11 mouse cellular contexts compared by ENCODE assay signal in genomic region chr10:29897780-29898363, GRCm38 (mm10).
DNase-seq lines count a peak whose midpoint lies in the region; ATAC-seq lines count a peak whose summit lies in the region.
"Had no signal": no experiment of that assay in that cellular context is flagged by ENCODE, and none has a peak within 500 bp of the region (broad histone marks: within the 10 kb centered on the region; RNA-seq: fewer than 3 reads in every experiment).

No protein-coding gene starts in this region.

- H3K9ac ChIP-seq in forebrain, embryonic 13.5 days = no peak overlapping the region
- no peak overlapping the region for H3K9ac ChIP-seq in intestine, embryonic 16.5 days (ENCODE audit: low read depth, low read length)
- H3K9ac ChIP-seq: heart, embryonic 12.5 days; liver, embryonic 13.5 days had no signal

- H3K4me2 ChIP-seq in forebrain, embryonic 13.5 days = no peak overlapping the region
- H3K4me2 ChIP-seq in intestine, embryonic 16.5 days (ENCODE audit: low read depth, low read length) = no peak overlapping the region
- H3K4me2 ChIP-seq: heart, embryonic 12.5 days; liver, embryonic 13.5 days had no signal

- H3K9me3 ChIP-seq in forebrain, embryonic 13.5 days (replicated peaks) = no peaks in the 10 kb centered on the region
- no peaks in the 10 kb centered on the region for H3K9me3 ChIP-seq in intestine, embryonic 16.5 days (ENCODE audit: control insufficient read depth, low read length)
- H3K9me3 ChIP-seq: heart, embryonic 12.5 days; liver, embryonic 13.5 days had no signal

- no peaks in the 10 kb centered on the region for H3K4me1 ChIP-seq in forebrain, embryonic 13.5 days
- no peaks in the 10 kb centered on the region for H3K4me1 ChIP-seq in intestine, embryonic 16.5 days (ENCODE audit: control insufficient read depth, insufficient read depth, low read length)
- H3K4me1 ChIP-seq: heart, embryonic 12.5 days; liver, embryonic 13.5 days had no signal

- no peak overlapping the region for H3K4me3 ChIP-seq in forebrain, embryonic 13.5 days
- H3K4me3 ChIP-seq in intestine, embryonic 16.5 days (ENCODE audit: low read length) = no peak overlapping the region
- H3K4me3 ChIP-seq: heart, embryonic 12.5 days; liver, embryonic 13.5 days had no signal

- WGBS in forebrain, embryonic 13.5 days = 21% methylated on average over 1 of the region's 1 CpGs
- WGBS in intestine, embryonic 16.5 days = 52% methylated on average over 1 of the region's 1 CpGs

- H3K27me3 ChIP-seq in forebrain, embryonic 13.5 days = no peaks in the 10 kb centered on the region
- H3K27me3 ChIP-seq in intestine, embryonic 16.5 days (replicated peaks; ENCODE audit: control insufficient read depth, insufficient read depth, low read length) = no peaks in the 10 kb centered on the region
- H3K27me3 ChIP-seq: heart, embryonic 12.5 days; liver, embryonic 13.5 days had no signal

- H3K36me3 ChIP-seq in forebrain, embryonic 13.5 days (ENCODE audit: poor library complexity, severe bottlenecking) = no peaks in the 10 kb centered on the region
- H3K36me3 ChIP-seq in intestine, embryonic 16.5 days (ENCODE audit: control insufficient read depth, insufficient read depth, low read length) = no peaks in the 10 kb centered on the region
- H3K36me3 ChIP-seq: heart, embryonic 12.5 days; liver, embryonic 13.5 days had no signal

- peak; percentile 32 for DNase-seq in layer of hippocampus, adult 11-12 months (ENCODE audit: low spot score)
- DNase-seq in layer of hippocampus, adult 9-10 months (ENCODE audit: low spot score) = no peak
- DNase-seq in layer of hippocampus, adult 9-11 months = peak; percentile 42
- peak; percentile 65 to 75 for DNase-seq in right cerebral cortex, postnatal 10 days (ENCODE audit: low spot score in 2 of 2)
- no peak for DNase-seq in kidney, adult 9 months
- DNase-seq in lung, postnatal 10 days = no peak
- DNase-seq: liver, embryonic 13.5 days; thymus, postnatal 25 days had no signal

- H3K27ac ChIP-seq in forebrain, embryonic 13.5 days = no peak overlapping the region
- no peak overlapping the region for H3K27ac ChIP-seq in intestine, embryonic 16.5 days (ENCODE audit: low read length)
- H3K27ac ChIP-seq: liver, embryonic 13.5 days had no signal

- peak; percentile 53 for ATAC-seq in forebrain, embryonic 13.5 days
- no peak for ATAC-seq in intestine, embryonic 16.5 days

Comparison
In these comparisons a context has a peak if more than half of its experiments do, and no peak if none do; other contexts are left out.
1. DNase-seq: peak in layer of hippocampus, adult 11-12 months (single experiment), layer of hippocampus, adult 9-11 months (single experiment) and right cerebral cortex, postnatal 10 days (2 of 2); none in layer of hippocampus, adult 9-10 months (single experiment), kidney, adult 9 months (single experiment) and lung, postnatal 10 days (single experiment).